Mouse (Mus musculus): ENCODE data around the gene Arhgap42.

Gene Arhgap42

DNA sequence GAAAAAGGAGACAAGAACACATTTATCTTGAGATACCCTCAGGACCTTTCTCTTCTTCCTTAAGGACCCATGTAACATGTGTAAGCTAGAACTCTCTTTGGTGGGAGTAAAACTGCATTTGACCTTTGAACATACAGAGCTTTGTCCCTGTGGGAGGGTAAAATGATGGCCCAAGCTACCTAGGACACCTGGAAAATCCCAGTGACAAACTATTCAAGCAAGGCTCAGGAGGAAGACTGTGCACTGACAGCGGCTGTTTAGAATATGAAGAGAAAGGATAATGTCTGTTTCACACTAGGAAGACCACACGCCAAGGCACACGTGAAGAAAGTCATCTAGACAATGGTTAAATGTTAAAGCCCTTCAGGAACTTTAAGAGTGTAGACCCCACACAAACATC is 211.0 kb downstream of the Arhgap42 start:
- no peak for DNase-seq (ENCODE audit: low spot score in 2 of 2)

DNA sequence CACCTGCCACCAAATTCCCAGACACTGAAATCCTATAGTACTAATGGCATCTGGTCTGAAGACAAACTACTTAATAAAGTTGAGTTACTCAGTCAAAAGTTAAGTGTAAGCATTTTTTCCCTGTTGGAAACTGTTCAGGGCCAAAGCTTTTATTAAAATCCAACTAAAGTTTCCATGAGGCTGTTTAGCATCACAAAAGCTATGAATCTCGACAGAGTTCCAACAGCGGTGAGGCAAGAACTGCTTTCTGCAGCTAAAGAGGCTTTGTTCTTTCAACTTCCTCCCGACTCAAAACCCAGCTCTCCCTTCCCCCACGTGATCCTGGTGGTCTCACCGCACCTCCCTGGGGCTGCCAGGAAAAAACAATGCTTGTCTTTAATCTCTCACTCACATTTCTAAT is 211.5 kb downstream of the Arhgap42 start:
- no peak for DNase-seq (ENCODE audit: low spot score in 2 of 2)

DNA sequence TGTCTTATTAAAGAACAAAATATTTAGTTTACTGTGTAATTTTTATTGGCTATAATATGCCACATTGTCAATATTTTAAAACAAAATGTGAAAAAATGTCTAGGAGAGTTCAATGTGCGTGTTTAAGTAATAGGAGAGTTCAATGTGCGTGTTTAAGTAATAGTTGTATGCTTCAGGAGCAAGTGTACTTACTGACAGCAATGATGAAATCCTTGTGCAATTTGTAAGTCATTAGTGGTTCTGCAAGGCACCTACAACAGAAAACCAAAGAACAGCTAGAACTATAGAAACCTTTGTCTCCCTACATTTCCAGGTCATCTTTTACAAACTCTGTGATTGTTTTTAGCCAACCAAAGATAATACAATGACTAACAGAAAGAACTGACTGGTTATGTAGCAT is 223.8 kb downstream of the Arhgap42 start:
- DNase-seq (ENCODE audit: low spot score in 2 of 2): no peak

DNA sequence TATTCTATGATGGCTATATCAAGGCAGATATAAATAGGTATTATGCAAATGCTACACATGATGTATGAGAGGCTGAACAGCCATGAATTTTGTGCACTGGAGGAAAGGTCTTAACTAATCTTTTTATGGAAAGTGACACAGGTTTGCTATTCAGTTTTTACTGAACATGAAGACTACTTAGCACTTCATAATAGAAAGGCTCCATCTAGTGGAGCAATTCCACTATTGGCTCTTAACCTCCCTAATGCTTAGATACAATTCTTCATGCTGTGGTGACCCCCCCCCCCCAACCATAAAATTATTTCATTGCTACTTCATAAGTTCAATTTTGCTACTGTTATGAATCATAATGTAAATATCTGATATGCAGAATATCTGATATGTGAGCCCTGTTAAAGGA is 237.7 kb downstream of the Arhgap42 start:
- DNase-seq (ENCODE audit: low spot score in 2 of 2): no peak

DNA sequence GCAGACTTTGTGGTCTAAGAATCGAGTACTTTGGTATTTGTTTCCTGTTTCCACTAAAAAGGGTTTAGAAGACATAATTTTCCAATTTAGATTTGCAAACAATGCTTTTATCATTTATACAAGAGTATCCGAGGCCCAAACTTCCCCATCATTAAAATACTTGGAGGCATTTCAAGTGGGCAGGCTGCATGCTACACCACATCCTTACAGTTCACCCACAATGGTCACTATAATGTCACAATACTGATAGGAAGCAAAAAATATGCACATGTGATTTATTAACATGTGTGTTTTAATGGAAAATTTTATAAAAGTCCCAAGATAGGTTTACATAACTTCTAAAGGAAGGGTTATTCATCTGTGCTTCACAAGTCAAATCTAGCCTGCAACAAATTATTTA is 242.4 kb downstream of the Arhgap42 start:
- no peak for DNase-seq (ENCODE audit: low spot score in 2 of 2)

DNA sequence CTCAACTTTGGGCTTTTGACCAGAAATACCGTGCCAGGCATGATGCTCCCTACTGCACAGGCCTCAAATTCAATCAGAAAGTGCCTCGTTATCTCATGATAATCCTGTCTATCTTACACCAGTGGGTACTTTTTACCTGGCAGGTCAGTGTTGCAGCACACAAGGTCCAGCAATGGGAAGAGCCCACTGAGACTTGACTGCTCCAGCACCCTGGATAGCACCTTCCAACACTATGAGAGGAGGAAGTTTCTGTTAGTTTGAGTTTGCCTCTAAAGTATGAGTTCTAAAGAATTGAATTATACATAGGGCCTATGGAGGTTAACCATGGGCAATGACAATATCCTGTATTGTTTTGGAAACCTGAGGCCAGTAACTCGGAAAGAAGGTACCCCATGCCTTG is 256.6 kb downstream of the Arhgap42 start:
- DNase-seq (ENCODE audit: low spot score in 2 of 2): no peak

DNA sequence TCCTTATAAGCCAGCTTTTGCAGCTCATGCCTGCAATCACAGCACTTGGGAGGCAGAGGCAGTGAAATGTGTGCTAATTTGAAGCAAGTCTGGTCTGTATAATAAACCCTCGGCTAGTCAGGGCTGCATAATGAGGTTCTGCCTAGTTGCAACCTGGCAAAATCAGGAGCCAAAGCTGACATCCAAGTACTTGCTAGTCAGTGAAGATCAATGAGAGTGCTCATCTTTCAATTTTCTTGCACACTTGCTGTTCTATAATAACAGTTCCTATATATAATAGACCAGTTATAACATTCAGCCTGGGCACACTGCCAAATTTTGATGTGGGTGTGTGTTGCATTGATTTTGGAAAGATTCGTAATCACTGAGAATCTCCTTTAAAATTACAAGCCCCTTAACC is 261.1 kb downstream of the Arhgap42 start:
- DNase-seq (ENCODE audit: low spot score in 2 of 2): peak in 1 of 2 experiments; percentile 17

DNA sequence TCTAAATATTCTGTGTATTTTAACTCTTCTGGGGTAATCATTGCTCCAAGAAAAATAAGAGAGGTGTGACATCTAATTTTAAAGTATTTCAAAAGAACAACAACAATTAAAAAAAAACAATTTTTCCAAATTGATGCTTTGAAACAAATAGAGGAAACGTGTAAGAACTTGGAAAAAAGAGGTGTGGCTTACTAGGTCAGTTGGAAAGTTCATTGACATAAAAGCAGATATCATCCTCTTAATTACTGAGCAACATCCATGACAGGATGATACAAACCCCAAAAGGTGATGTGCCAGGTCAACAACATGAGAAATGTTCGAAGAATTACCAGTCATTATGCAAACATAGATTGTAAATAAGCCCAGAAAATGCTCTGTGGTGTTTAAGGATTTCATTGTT is 267.4 kb downstream of the Arhgap42 start, which contains the start of gene Gm16485:
Gene Gm16485, plus strand, starts transcription at position 301 of the 400 bp plus-strand sequence.
- no peak for DNase-seq (ENCODE audit: low spot score in 2 of 2)

DNA sequence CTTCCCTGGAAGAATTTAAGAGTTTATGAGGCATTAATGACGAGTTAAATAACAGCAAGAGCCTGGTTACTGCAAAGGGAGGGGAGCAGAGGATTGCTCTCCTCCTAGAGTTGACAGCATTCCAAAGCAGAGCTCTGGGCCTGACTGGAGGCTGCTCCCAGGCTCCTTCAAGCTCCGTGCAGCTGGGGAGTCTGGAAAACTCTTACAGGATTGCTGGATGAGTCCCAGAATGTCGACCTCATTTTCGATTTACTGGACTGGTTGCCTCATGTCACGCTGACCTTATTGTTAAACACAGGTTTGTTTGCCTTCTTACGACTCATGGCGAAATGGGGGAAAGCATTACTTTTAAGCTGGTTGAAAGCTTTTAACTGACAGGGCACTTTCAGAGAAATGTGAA is 268.7 kb downstream of the Arhgap42 start:
- DNase-seq (ENCODE audit: low spot score in 2 of 2): no peak

DNA sequence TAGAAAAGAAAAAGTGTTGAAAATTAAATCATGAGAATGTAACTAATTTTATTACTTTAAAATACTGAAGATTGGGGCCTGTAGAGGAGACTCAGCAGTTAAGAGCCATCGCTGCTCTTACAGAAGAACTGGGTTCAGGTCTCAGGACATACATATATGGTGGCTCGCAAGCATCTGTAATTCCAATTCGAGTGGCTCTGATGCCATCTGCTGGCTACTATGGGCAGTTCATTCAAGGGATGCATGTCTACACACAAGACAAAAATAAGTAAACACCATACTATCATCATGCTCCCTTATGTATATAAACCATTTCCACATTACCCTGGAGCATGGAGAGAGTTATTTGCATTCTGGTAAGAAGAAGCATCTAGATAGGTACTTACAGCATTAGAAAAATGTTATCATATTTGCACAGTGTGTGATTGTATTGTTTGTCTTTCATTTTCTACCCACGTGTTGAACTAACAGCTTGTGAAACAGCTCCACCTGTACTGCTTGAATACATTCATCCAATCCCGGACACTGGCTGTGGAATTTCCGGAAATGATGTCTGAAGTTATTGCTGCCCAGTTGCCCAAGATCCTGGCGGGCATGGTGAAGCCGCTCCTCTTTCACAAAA is 274.3 kb downstream of the Arhgap42 start:
- DNase-seq (ENCODE audit: low spot score in 2 of 2): peak; percentile 14 to 29

DNA sequence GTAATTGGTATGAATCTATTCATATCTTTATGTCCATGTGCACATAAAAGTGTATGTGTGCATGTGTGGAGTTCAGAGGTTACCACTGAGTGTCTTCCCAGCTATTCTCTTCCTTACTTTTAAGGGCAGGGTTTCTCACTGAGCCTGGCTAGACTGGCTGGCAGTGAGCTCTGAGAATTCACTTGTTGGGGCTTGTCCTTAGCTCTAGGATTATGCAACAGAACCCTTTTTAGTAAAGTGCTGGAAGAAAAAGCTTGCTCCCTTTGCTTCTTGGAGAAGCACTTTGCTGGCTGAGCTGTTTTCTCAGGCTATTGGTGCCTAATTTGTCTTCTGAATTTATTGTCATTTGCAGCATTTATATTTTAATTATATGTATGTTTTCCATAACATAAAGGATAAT is 285.6 kb downstream of the Arhgap42 start:
- no peak for DNase-seq (ENCODE audit: low spot score in 2 of 2)

Data from frontal cortex, postnatal 25 days (tissue).